Comparison of ENCODE assay signal across 8 mouse cellular contexts in the genomic region with DNA sequence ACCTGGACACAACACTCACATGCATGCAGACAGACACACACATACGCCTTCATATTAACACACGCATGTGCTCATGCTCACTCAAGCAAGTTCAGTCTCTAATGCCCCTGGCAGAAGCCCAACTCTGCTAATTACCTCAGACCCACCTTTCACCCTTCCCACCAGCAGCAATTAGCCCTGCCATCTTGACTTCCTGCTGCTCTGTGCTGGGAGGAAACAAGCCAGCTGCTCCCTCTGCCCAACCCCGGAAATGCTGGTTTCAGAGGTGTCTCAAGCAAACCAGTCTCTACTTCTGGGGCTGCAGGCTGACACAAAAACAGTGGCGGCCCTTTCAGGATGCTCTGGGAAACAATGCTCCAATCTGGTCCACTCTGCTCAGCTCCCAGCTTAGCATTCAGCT. TPM values are rescaled to one million over a fixed set of nuclear protein-coding genes. Genes with fewer than 3 reads are reported as not detected.
A peak's percentile ranks its signal among the peaks of the same experiment; 100 is the strongest.
DNase-seq lines count a peak whose midpoint lies in the region; ATAC-seq and TF ChIP-seq lines count a peak whose summit lies in the region.
"Had no signal": no experiment of that assay in that cellular context is flagged by ENCODE, and none has a peak within 500 bp of the region (broad histone marks: within the 10 kb centered on the region; RNA-seq: fewer than 3 reads in every experiment).

No protein-coding gene starts in this region.

- no peaks in the 10 kb centered on the region; the same call in 1 of the 2 replicates for H3K27me3 ChIP-seq in neural tube, embryonic 12.5 days (replicated peaks)
- H3K27me3 ChIP-seq in neural tube, embryonic 15.5 days (replicated peaks), result no peaks in the 10 kb centered on the region
- H3K27me3 ChIP-seq in forebrain, embryonic 11.5 days (ENCODE audit: control insufficient read depth, insufficient read depth, low read length), result no peaks in the 10 kb centered on the region
- no peaks in the 10 kb centered on the region for H3K27me3 ChIP-seq in liver, embryonic 11.5 days (replicated peaks; ENCODE audit: control insufficient read depth, insufficient read depth, low read length)
- H3K27me3 ChIP-seq in spleen, adult 2 months (ENCODE audit: control insufficient read depth, insufficient read depth, low read length), result no peaks in the 10 kb centered on the region

- no peak overlapping the region for H3K4me2 ChIP-seq in neural tube, embryonic 12.5 days (replicated peaks)
- no peak overlapping the region for H3K4me2 ChIP-seq in neural tube, embryonic 15.5 days
- no peak overlapping the region for H3K4me2 ChIP-seq in forebrain, embryonic 11.5 days (ENCODE audit: low read depth, low read length, severe bottlenecking)
- peak overlapping the region; percentile 53 for H3K4me2 ChIP-seq in liver, embryonic 11.5 days

- DNase-seq in forebrain, embryonic 11.5 days (ENCODE audit: low spot score), result no peak
- DNase-seq in liver, embryonic 11.5 days (ENCODE audit: low spot score), result no peak
- peak in 1 of 2 experiments; percentile 81 for DNase-seq in spleen, adult 2 months (ENCODE audit: low read depth in 1 of 2, low spot score in 2 of 2)
- DNase-seq in layer of hippocampus, adult 2 months (ENCODE audit: low spot score in 2 of 2), result no peak
- no peak for DNase-seq in cerebellum, adult 11 months

- H3K36me3 ChIP-seq in neural tube, embryonic 12.5 days, result peaks cover 9% of the 10 kb centered on the region
- H3K36me3 ChIP-seq in neural tube, embryonic 15.5 days, result no peaks in the 10 kb centered on the region
- peaks cover 5% of the 10 kb centered on the region; the same call in 1 of the 2 replicates for H3K36me3 ChIP-seq in forebrain, embryonic 11.5 days (ENCODE audit: control insufficient read depth, insufficient read depth, low read length)
- no peaks in the 10 kb centered on the region; the same call in 1 of the 2 replicates for H3K36me3 ChIP-seq in liver, embryonic 11.5 days (ENCODE audit: control insufficient read depth, insufficient read depth, low read length)
- no peaks in the 10 kb centered on the region for H3K36me3 ChIP-seq in spleen, adult 2 months (ENCODE audit: control insufficient read depth, insufficient read depth, low read length)

- no peak overlapping the region for H3K4me3 ChIP-seq in neural tube, embryonic 12.5 days
- H3K4me3 ChIP-seq in neural tube, embryonic 15.5 days (replicated peaks), result no peak overlapping the region
- H3K4me3 ChIP-seq in forebrain, embryonic 11.5 days (ENCODE audit: low read depth, low read length), result no peak overlapping the region
- no peak overlapping the region for H3K4me3 ChIP-seq in liver, embryonic 11.5 days (ENCODE audit: low read depth, low read length)
- H3K4me3 ChIP-seq in spleen, adult 2 months (ENCODE audit: extremely low read depth, insufficient read depth, insufficient read length), result peak overlapping the region; percentile 54
- H3K4me3 ChIP-seq in layer of hippocampus, adult 2 months, result no peak overlapping the region
- H3K4me3 ChIP-seq: erythroblast, embryonic 14.5 days had no signal

- peaks cover 38% of the 10 kb centered on the region for H3K4me1 ChIP-seq in neural tube, embryonic 12.5 days
- peaks cover 65% of the 10 kb centered on the region for H3K4me1 ChIP-seq in neural tube, embryonic 15.5 days
- H3K4me1 ChIP-seq in forebrain, embryonic 11.5 days (replicated peaks; ENCODE audit: control insufficient read depth, insufficient read depth, low read length), result peaks cover 38% of the 10 kb centered on the region
- peaks cover 73% of the 10 kb centered on the region for H3K4me1 ChIP-seq in liver, embryonic 11.5 days (replicated peaks; ENCODE audit: control insufficient read depth, insufficient read depth, low read length)
- peaks cover 65% of the 10 kb centered on the region; the same call in 1 of the 2 replicates for H3K4me1 ChIP-seq in spleen, adult 2 months (ENCODE audit: control insufficient read depth, insufficient read depth, insufficient read length)

- 50% methylated on average over 4 of the region's 4 CpGs for WGBS in neural tube, embryonic 12.5 days
- WGBS in neural tube, embryonic 15.5 days, result 39% methylated on average over 4 of the region's 4 CpGs
- 50% methylated on average over 4 of the region's 4 CpGs for WGBS in forebrain, embryonic 11.5 days
- WGBS in liver, embryonic 11.5 days, result 57% methylated on average over 4 of the region's 4 CpGs
- 10% methylated on average over 4 of the region's 4 CpGs for WGBS in spleen, adult 2 months

- no peak for TF ChIP-seq CTCF in spleen, adult 2 months (IDR thresholded peaks at IDR 0.05; ENCODE audit: extremely low read depth, insufficient read depth, insufficient read length, insufficient replicate concordance)
- no peak for TF ChIP-seq CTCF in layer of hippocampus, adult 2 months (conservative IDR thresholded peaks at IDR 0.05)

- ATAC-seq in neural tube, embryonic 12.5 days (ENCODE audit: low FRiP score, low read depth), result no peak
- no peak for ATAC-seq in neural tube, embryonic 15.5 days (ENCODE audit: low FRiP score)
- peak; percentile 37 for ATAC-seq in forebrain, embryonic 11.5 days (replicated peaks; ENCODE audit: low FRiP score)
- ATAC-seq in liver, embryonic 11.5 days (replicated peaks; ENCODE audit: low FRiP score), result no peak

- H3K9ac ChIP-seq in neural tube, embryonic 12.5 days, result 0 out of 2 replicates have a peak overlapping the region, but pooled peaks have one; percentile 2
- H3K9ac ChIP-seq in neural tube, embryonic 15.5 days (replicated peaks), result no peak overlapping the region
- H3K9ac ChIP-seq in forebrain, embryonic 11.5 days (ENCODE audit: low read length), result peak overlapping the region; percentile 6; the same call in 1 of the 2 replicates
- peak overlapping the region; percentile 43; the same call in 1 of the 2 replicates for H3K9ac ChIP-seq in liver, embryonic 11.5 days (ENCODE audit: low read depth, low read length)

- H3K27ac ChIP-seq in neural tube, embryonic 12.5 days, result no peak overlapping the region
- H3K27ac ChIP-seq in neural tube, embryonic 15.5 days (replicated peaks), result no peak overlapping the region
- H3K27ac ChIP-seq in forebrain, embryonic 11.5 days (ENCODE audit: low read depth, low read length), result peak overlapping the region; percentile 50; the same call in 1 of the 2 replicates
- H3K27ac ChIP-seq in liver, embryonic 11.5 days (ENCODE audit: low read depth, low read length), result peak overlapping the region; percentile 64
- H3K27ac ChIP-seq in spleen, adult 2 months (ENCODE audit: insufficient read depth, low read length), result peak overlapping the region; percentile 90
- no peak overlapping the region for H3K27ac ChIP-seq in layer of hippocampus, adult 2 months

- peak; percentile 59 for TF ChIP-seq POLR2A in spleen, adult 2 months (IDR thresholded peaks at IDR 0.05; ENCODE audit: low read depth, low read length)

- H3K9me3 ChIP-seq in neural tube, embryonic 12.5 days, result no peaks in the 10 kb centered on the region
- no peaks in the 10 kb centered on the region for H3K9me3 ChIP-seq in neural tube, embryonic 15.5 days (replicated peaks)
- H3K9me3 ChIP-seq in forebrain, embryonic 11.5 days (ENCODE audit: control insufficient read depth, low read length), result no peaks in the 10 kb centered on the region
- no peaks in the 10 kb centered on the region for H3K9me3 ChIP-seq in liver, embryonic 11.5 days (ENCODE audit: control insufficient read depth, low read length)

RNA-seq across cellular contexts. Expression of a gene that starts 12.9 kb away (rescaled TPM):
- polyA plus RNA-seq in neural tube, embryonic 12.5 days (2016; fragmentation: Nextera tagmentation; extraction: Ambion mirVana), result 14.7 and 16.0 TPM in 2 replicates
- polyA plus RNA-seq in neural tube, embryonic 15.5 days (2015; fragmentation: Nextera tagmentation; extraction: Ambion mirVana), result 9.6 and 10.1 TPM in 2 replicates
- polyA plus RNA-seq in forebrain, embryonic 11.5 days (2014; fragmentation: Nextera tagmentation; extraction: Ambion mirVana), result 22.5 and 27.7 TPM in 2 replicates
- 11.8 and 13.3 TPM in 2 replicates for polyA plus RNA-seq in liver, embryonic 11.5 days (2014; fragmentation: Nextera tagmentation; extraction: Ambion mirVana)
- polyA plus RNA-seq in spleen, adult 2 months (2012; rRNA removed), result 48.3 and 51.8 TPM in 2 replicates
- 10 to 100 TPM; 24.3 to 33.7 TPM for total RNA-seq in layer of hippocampus, adult 2 months (2021)

Comparison
In these comparisons a context has a peak if more than half of its experiments do, and no peak if none do; other contexts are left out.
1. H3K27ac ChIP-seq: peak in forebrain, embryonic 11.5 days (single experiment), liver, embryonic 11.5 days (single experiment) and spleen, adult 2 months (single experiment); none in neural tube, embryonic 12.5 days (single experiment), neural tube, embryonic 15.5 days (single experiment) and layer of hippocampus, adult 2 months (single experiment).